15 mouse cellular contexts compared by ENCODE assay signal in the genomic region with DNA sequence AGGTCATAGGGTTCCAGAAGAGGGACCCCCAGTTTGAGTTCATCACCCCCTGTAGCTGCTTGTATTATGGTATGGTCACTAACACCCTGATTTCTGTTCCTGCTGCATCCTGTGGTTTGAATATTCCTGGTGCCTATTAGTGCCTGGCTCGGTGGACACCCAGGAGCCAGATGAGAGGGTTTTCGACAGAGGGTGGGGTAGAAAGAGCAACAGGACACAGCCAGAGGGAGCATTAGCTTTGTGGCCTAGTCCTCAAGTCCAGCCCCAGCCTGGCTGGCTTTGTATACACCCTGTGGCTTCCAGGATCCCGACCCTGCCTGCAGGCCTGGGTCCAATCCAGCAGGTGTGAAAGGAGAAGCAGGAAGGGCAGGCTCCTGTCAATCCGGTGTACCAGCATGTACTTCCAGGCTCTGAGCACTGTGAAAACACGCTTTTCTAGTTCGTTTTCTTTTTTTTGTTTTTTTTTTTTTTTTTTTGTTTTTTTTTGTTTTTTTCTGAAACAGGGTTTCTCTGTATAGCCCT. TPM values are rescaled to one million over a fixed set of nuclear protein-coding genes. Genes with fewer than 3 reads are reported as not detected.
DNase-seq lines count a peak whose midpoint lies in the region; ATAC-seq and TF ChIP-seq lines count a peak whose summit lies in the region.
"Had no signal": no experiment of that assay in that cellular context is flagged by ENCODE, and none has a peak within 500 bp of the region (broad histone marks: within the 10 kb centered on the region; RNA-seq: fewer than 3 reads in every experiment).

No protein-coding gene starts in this region.

- H3K4me1 ChIP-seq in heart, embryonic 14.5 days (ENCODE audit: control insufficient read depth in 2 of 2, insufficient read depth in 2 of 2, low read length in 2 of 2), result peaks cover 25 to 28% of the 10 kb centered on the region in 2 experiments
- H3K4me1 ChIP-seq in lung, embryonic 16.5 days (replicated peaks; ENCODE audit: control insufficient read depth, insufficient read depth, low read length), result peaks cover 37% of the 10 kb centered on the region
- H3K4me1 ChIP-seq in small intestine, adult 2 months (ENCODE audit: control insufficient read depth, insufficient read depth, insufficient read length, low read length), result peaks cover 48% of the 10 kb centered on the region
- H3K4me1 ChIP-seq in midbrain, embryonic 10.5 days, result peaks cover 24% of the 10 kb centered on the region

- H3K27me3 ChIP-seq in heart, embryonic 14.5 days (ENCODE audit: control insufficient read depth, insufficient read depth, low read length), result no peaks in the 10 kb centered on the region
- no peaks in the 10 kb centered on the region for H3K27me3 ChIP-seq in lung, embryonic 16.5 days (ENCODE audit: control insufficient read depth, insufficient read depth, low read depth, low read length)
- no peaks in the 10 kb centered on the region for H3K27me3 ChIP-seq in small intestine, adult 2 months (ENCODE audit: control insufficient read depth, insufficient read depth, low read length)
- H3K27me3 ChIP-seq in midbrain, embryonic 10.5 days (ENCODE audit: low read depth, poor library complexity, severe bottlenecking), result peaks cover 5% of the 10 kb centered on the region
- H3K27me3 ChIP-seq: forebrain, embryonic 15.5 days; intestine, embryonic 15.5 days; limb, embryonic 12.5 days; neural tube, embryonic 13.5 days had no signal

- WGBS in heart, embryonic 14.5 days, result 76% methylated on average over 6 of the region's 6 CpGs
- 70% methylated on average over 6 of the region's 6 CpGs for WGBS in lung, embryonic 16.5 days
- WGBS in small intestine, adult 2 months, result 38% methylated on average over 6 of the region's 6 CpGs
- WGBS in midbrain, embryonic 10.5 days, result 76% methylated on average over 6 of the region's 6 CpGs

- H3K4me3 ChIP-seq in heart, embryonic 14.5 days (ENCODE audit: control insufficient read depth in 1 of 2, insufficient read depth in 1 of 2, low read depth in 1 of 2, low read length in 2 of 2), result no peak overlapping the region
- no peak overlapping the region for H3K4me3 ChIP-seq in lung, embryonic 16.5 days (ENCODE audit: low read length)
- no peak overlapping the region for H3K4me3 ChIP-seq in small intestine, adult 2 months (ENCODE audit: low read depth, low read length)
- H3K4me3 ChIP-seq in midbrain, embryonic 10.5 days, result no peak overlapping the region
- H3K4me3 ChIP-seq: forebrain, embryonic 15.5 days; intestine, embryonic 15.5 days; limb, embryonic 12.5 days; neural tube, embryonic 13.5 days had no signal

- no peak overlapping the region for H3K27ac ChIP-seq in heart, embryonic 14.5 days (replicated peaks in 1 of 2; ENCODE audit: control insufficient read depth in 1 of 2, insufficient read depth in 1 of 2, low read depth in 2 of 2, low read length in 2 of 2)
- H3K27ac ChIP-seq in lung, embryonic 16.5 days (ENCODE audit: low read length), result no peak overlapping the region
- H3K27ac ChIP-seq in small intestine, adult 2 months (ENCODE audit: insufficient read depth, low read depth, low read length), result no peak overlapping the region
- H3K27ac ChIP-seq in midbrain, embryonic 10.5 days (replicated peaks), result no peak overlapping the region
- H3K27ac ChIP-seq: forebrain, embryonic 15.5 days; intestine, embryonic 15.5 days; limb, embryonic 12.5 days; neural tube, embryonic 13.5 days had no signal

- H3K36me3 ChIP-seq in heart, embryonic 14.5 days (ENCODE audit: control insufficient read depth, insufficient read depth, low read length), result no peaks in the 10 kb centered on the region
- H3K36me3 ChIP-seq in lung, embryonic 16.5 days (ENCODE audit: control insufficient read depth, insufficient read depth, low read length), result no peaks in the 10 kb centered on the region
- H3K36me3 ChIP-seq in small intestine, adult 2 months (ENCODE audit: control insufficient read depth, insufficient read depth, low read length), result no peaks in the 10 kb centered on the region
- no peaks in the 10 kb centered on the region for H3K36me3 ChIP-seq in midbrain, embryonic 10.5 days
- H3K36me3 ChIP-seq: forebrain, embryonic 15.5 days; intestine, embryonic 15.5 days; limb, embryonic 12.5 days; neural tube, embryonic 13.5 days had no signal

- no peak for ATAC-seq in heart, embryonic 14.5 days (ENCODE audit: insufficient number of reproducible peaks, insufficient read depth, low FRiP score, low read depth)
- no peak for ATAC-seq in lung, embryonic 16.5 days (ENCODE audit: low read depth)
- ATAC-seq: forebrain, embryonic 15.5 days; intestine, embryonic 15.5 days had no signal

- DNase-seq in cerebellum, adult 9-11 months, result peak; percentile 59
- DNase-seq in cerebellum, postnatal 25 days, result no peak
- DNase-seq in heart, adult 9 months (ENCODE audit: low spot score in 2 of 2), result no peak
- no peak for DNase-seq in lung, postnatal 25 days (ENCODE audit: low spot score)
- no peak for DNase-seq in midbrain, embryonic 10.5 days (ENCODE audit: low spot score)
- DNase-seq: right cerebral cortex, postnatal 25 days; thymus, adult 2 months had no signal

- peak; percentile 8; the same call in 1 of the 2 replicates for TF ChIP-seq CTCF in small intestine, adult 2 months (IDR thresholded peaks at IDR 0.05; ENCODE audit: extremely low read depth, insufficient read length, insufficient replicate concordance, low read depth, low read length)

- no peaks in the 10 kb centered on the region for H3K9me3 ChIP-seq in heart, embryonic 14.5 days (ENCODE audit: control insufficient read depth, low read length)
- H3K9me3 ChIP-seq in lung, embryonic 16.5 days (ENCODE audit: control insufficient read depth, low read length), result no peaks in the 10 kb centered on the region
- no peaks in the 10 kb centered on the region for H3K9me3 ChIP-seq in midbrain, embryonic 10.5 days (replicated peaks)
- H3K9me3 ChIP-seq: forebrain, embryonic 15.5 days; intestine, embryonic 15.5 days; limb, embryonic 12.5 days; megakaryocyte, embryonic 14.5 days; neural tube, embryonic 13.5 days had no signal

- TF ChIP-seq POLR2A in small intestine, adult 2 months (IDR thresholded peaks at IDR 0.05; ENCODE audit: low read depth, low read length), result no peak

- H3K4me2 ChIP-seq in heart, embryonic 14.5 days (ENCODE audit: low read length), result no peak overlapping the region
- no peak overlapping the region for H3K4me2 ChIP-seq in lung, embryonic 16.5 days (ENCODE audit: low read depth, low read length)
- H3K4me2 ChIP-seq: forebrain, embryonic 15.5 days; intestine, embryonic 15.5 days; limb, embryonic 12.5 days; neural tube, embryonic 13.5 days had no signal

- 0 out of 2 replicates have a peak overlapping the region, but pooled peaks have one; percentile 28 for H3K9ac ChIP-seq in heart, embryonic 14.5 days (ENCODE audit: low read length)
- 0 out of 2 replicates have a peak overlapping the region, but pooled peaks have one; percentile 1 for H3K9ac ChIP-seq in lung, embryonic 16.5 days (ENCODE audit: low read length)
- H3K9ac ChIP-seq: forebrain, embryonic 15.5 days; intestine, embryonic 15.5 days; limb, embryonic 12.5 days; neural tube, embryonic 13.5 days had no signal

RNA-seq across cellular contexts. Expression of gene Pim3, which starts 6.0 kb away (rescaled TPM):
- polyA plus RNA-seq in heart, embryonic 14.5 days (2014; fragmentation: Nextera tagmentation; extraction: Ambion mirVana), result 42.3 and 47.1 TPM in 2 replicates
- polyA plus RNA-seq in lung, embryonic 16.5 days (2015; fragmentation: Nextera tagmentation; extraction: Ambion mirVana), result 64.1 and 68.0 TPM in 2 replicates
- 38.3 and 60.3 TPM in 2 replicates for polyA plus RNA-seq in small intestine, adult 2 months (2012; rRNA removed)
- 36.9 TPM in 2 replicates for polyA plus RNA-seq in midbrain, embryonic 10.5 days (2016; fragmentation: Nextera tagmentation; extraction: Ambion mirVana)

RNA-seq across cellular contexts. Expression of gene Creld2, which starts 36.5 kb away (rescaled TPM):
- polyA plus RNA-seq in heart, embryonic 14.5 days (2014; fragmentation: Nextera tagmentation; extraction: Ambion mirVana), result 46.3 and 53.1 TPM in 2 replicates
- 99.5 and 110 TPM in 2 replicates for polyA plus RNA-seq in lung, embryonic 16.5 days (2015; fragmentation: Nextera tagmentation; extraction: Ambion mirVana)
- 55.7 and 59.1 TPM in 2 replicates for polyA plus RNA-seq in small intestine, adult 2 months (2012; rRNA removed)
- 94.7 and 110 TPM in 2 replicates for polyA plus RNA-seq in midbrain, embryonic 10.5 days (2016; fragmentation: Nextera tagmentation; extraction: Ambion mirVana)

RNA-seq across cellular contexts. Expression of gene Alg12, which starts 36.8 kb away (rescaled TPM):
- 9.9 and 10.9 TPM in 2 replicates for polyA plus RNA-seq in heart, embryonic 14.5 days (2014; fragmentation: Nextera tagmentation; extraction: Ambion mirVana)
- polyA plus RNA-seq in lung, embryonic 16.5 days (2015; fragmentation: Nextera tagmentation; extraction: Ambion mirVana), result 13.5 and 14.4 TPM in 2 replicates
- polyA plus RNA-seq in small intestine, adult 2 months (2012; rRNA removed), result 14.5 and 16.4 TPM in 2 replicates
- polyA plus RNA-seq in midbrain, embryonic 10.5 days (2016; fragmentation: Nextera tagmentation; extraction: Ambion mirVana), result 11.7 and 11.9 TPM in 2 replicates
